Mouse (Mus musculus) CD4-positive, CD25-positive, alpha-beta regulatory T cell, adult 2 months (primary cell): Measurements from ENCODE around the gene Scgb2b12.
"Not testable (repeated sequence)": the region's sequence is repeated elsewhere in the genome, so short reads cannot be mapped to it uniquely, and the experiment has no call there.

ENCODE experiments used
- DNase-seq: peaks from one replicate; pipeline ENCODE4 v3.0.0-alpha.2; 2012; ENCODE audit warnings: low read depth, low spot score

Gene Scgb2b12

DNA sequence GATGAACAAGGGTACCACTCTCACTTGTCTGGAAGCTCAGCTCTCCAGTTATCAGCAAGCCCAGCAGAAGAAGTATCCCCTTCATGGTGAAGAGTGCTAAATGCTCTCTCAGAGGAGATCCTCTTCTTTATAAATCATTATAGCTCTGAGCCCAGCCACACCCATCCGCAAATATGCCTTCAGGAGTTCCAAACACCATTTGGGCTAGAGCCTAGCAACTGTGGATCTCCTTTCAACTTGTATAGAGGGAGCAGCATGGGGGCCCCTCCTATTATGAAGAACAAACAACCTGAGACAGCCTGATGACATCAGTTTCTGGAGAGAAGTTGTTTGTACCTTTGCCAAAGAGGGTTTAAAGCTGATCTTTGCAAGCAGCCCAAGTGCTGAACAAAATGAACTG is at the start of gene Scgb2b12:
Scgb2b12 (minus strand) TSS at position 101 of the 400 bp plus-strand sequence.
- DNase-seq = not testable (repeated sequence)

GRCm38 (mm10) chr7:32333882-32334281 is 6.8 kb upstream of the Scgb2b12 start, which contains the start of gene Scgb1b12:
Gene Scgb1b12 (plus strand): TSS chr7:32334182.
- DNase-seq = not testable (repeated sequence)
